Mouse (Mus musculus): ENCODE measurements around the gene Cdk5rap2.

Cdk5rap2 gene

DNA sequence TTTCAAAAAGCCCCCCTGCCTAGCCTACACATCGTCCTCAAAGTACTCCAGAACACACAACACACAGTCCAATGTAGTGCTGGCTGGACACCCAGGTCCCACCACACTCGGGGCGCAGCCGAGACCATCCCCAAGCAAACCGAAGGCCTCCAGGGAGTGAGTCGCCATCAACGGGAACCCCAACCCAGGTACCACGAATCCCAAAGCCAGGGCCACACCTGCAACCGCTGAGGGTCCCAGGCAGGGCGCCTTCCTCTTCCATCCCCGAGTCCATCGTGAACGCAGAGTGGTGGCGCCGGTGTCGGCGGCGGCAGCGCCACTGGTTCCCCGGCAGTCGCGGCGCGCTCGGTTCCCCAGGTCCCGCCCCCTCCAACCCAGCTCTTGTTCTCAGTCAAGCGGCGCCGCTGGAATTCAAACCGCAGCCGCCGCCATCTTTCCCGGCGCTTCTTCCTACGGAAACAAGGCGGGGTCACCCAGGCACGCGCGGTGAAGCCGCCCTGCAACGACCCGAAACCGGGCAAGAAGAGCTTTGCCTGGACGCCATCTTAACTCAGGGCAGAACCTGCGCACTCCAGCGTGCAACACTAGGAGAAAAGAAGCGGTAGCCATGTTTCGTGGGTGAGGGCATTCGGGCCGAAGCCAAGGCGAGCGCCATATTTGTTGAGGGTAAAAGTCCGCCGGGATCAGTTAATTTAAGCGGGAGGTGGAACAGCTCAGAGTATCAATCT is at the start of gene Cdk5rap2:
TSS of gene Cdk5rap2 (minus strand) at position 450 of the 728 bp plus-strand sequence.
- DNase-seq = peak; percentile 96 to 98

DNA sequence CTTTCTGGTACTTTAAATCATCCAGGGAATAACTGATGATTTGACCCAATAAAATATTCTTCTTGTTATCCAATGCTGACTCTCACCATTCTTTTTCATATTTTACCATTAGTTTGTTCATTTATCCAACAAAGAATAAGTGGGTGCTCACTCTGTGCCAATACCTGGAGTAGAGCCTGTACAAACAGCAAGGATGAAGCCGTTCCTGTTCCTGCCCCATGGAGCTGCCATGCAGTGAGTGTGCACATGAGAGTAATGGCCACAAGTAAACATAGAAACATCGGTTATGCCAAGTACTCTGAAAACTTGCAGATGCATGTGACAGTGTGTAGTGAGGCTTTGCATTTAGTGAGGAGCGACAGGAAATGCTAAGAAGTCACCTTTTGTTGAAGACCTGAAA is 41.9 kb upstream of the Cdk5rap2 start:
- DNase-seq = no peak

DNA sequence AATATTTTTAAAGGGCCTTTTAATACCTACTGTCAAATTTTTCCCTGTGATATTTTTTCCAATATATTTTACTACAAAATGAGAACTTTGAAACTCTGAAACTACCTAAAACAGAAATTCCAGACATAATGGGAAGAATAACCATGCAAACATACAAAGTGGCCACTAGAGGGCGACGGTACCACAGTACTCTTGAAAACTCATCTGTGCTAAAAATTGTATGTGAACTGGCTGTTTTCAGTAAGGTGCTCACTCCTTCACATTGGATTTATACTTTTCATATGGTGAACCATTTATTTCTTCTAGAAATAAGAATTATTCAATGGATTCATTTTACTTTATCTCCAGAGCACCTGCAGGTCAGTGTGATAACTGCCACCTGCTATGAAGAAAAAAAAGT is 41.5 kb upstream of the Cdk5rap2 start:
- DNase-seq = peak; percentile 53 to 54

DNA sequence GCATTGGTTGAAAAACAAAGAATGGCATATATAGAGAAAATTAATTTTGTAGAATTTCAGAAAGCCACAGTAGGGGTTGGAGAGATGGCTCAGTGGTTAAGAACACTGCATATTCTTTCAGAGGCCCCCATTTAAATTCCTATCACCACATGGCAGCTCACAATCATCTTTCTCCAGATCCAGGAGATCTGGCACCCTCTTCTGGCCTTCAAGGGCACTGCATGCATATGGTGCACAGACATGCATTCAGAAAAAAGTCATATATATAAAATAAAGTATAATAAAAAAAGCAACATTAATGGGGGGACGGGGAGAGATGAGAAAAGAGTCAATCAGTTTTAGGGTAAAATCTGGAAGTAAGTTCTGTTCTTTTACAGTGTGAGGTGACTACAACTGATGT is 39.4 kb upstream of the Cdk5rap2 start:
- no peak for DNase-seq

DNA sequence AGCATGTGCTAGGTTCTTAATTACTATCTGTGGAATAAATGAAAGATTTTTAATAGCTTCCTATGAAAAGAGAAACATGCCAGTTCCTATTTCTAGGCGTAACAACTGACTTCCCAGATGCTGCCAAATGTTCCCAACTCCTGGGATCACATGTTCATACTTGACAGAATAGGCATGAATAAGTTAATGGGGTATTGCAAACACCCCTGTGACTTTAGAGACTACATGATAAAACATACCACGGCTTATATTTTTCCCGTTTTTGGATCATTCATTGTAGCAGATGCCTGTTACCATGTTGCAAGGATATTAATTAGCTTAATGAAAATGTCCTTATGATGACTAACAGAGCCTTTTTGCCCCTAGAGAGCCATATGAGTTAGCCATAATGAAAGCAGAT is 36.5 kb upstream of the Cdk5rap2 start:
- no peak for DNase-seq

DNA sequence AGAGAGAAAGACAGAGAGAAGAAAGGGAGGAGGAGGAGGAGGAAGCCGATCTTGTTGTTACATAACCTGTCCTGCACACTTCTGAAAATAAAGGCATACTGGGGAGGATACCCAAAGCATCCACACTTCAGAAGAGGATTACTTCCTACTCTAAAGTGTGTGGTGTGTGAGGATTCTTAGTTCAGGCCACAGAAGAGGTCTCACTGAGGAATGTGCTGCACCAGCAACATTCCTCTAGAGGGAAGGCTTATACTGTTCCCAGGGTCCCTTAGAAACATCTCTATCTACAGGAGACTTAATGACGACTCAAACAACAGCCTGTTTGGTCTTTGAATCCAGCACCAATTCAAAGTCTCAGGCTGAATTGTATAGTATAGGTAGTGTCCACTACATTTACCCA is 10.0 kb upstream of the Cdk5rap2 start:
- DNase-seq = no peak

DNA sequence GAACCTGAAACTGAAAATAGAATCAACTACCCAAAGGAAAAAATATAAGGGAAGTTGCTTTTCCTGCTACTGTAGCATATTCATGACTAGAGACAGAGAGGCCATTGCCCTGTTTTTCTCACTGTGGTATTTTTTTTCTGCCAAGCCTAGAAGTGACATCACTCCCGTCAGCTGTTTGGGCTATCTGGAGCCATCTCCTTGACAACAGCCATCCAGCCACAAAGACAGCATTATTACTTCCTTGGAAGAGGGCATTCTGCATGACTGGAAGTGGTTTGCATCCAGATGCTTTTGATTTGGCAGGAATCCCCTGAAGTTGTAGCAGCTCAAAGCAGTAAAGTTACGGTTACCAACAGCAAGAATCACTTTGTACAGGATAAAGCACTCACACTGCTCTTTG is 1.9 kb upstream of the Cdk5rap2 start:
- DNase-seq = no peak

DNA sequence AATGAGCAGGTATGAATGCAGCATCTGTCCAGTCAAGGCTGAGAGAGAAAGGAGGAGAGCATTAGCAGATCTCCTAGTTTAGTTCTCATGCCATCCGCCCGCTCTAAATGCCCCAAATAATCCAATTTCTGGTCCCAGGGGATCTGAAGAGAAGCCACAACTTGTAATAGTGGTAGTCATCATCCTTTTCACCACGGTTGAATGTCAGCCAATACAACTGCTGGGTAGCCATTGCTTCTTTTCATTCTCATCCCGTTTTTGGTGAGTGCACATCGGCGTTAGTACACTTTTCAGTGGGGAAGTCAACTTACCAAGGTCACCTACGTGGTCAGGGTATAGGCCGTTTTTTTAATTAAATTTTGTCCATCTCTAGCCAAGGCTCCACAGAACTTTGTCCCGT is 787 bp downstream of the Cdk5rap2 start:
- no peak for DNase-seq

DNA sequence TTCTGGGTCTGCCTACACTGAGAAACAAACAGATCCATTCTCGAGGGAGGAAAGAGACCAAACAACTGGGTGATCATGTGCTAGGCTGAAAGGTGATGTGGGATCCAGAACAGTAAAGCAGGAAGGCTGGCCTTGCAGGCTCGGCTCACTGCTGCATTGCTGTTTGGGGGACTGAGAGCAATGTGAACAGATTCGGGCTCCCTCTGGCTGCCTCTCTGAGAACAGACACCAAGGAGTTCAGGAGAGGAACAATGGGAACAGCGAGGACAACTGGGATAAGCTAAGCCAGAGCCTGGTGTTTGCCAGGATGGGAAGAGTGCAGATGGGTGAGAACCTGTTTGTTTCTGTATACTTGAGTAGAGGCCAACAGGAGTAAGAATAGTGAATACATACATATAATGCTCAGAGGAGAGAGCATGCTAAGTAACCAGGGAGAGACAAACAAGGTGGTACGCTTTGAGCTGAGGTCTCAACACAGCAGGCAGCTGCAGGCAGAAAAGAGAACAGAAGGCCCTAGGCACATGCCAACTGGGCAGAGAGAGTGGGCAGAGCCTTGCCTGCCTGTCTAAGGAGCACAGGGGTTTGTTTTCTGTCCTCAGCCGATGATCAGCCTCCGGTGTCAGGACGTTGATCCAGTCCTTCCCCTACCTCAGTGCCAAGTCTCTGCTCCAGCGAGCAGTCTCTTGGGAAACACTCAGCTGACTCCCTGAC is 8.0 kb downstream of the Cdk5rap2 start:
- DNase-seq = peak; percentile 38 to 50

DNA sequence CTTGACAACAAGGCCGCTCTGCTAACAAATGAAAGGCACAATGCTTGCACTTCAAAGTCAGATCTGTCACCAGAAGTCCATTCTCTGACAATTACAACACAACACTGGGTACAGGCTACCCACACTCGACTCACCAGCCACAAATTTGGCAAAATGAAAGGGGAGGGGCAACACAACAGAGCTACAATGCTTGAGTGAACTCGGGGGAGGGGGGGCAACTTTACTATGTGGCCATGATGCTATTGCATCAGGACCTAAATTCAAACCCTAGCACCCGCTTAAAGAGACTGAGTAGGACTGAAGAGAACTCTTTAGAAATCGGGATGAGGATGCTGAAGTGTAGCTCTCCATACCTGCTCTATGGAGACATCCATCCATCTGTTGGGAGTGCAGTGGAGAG is 10.8 kb downstream of the Cdk5rap2 start:
- DNase-seq = no peak

DNA sequence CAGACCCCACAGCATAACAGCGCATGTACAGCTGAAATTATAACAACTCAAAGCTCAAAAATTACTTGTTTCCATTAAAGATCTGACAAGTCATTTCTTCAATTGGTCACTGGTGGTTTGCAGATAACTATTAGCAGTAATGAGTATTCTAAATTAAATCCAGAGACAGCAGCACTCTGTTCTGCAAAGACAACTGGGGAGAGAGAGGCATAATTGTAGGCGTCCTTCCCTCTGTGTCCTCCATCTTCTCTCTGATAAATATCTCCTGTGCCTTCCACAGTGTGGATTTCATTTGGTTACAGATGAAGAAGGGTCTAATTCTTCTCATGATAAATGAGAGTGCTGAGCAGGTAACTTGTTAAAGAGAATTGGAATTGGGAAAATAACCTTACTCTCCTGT is 11.2 kb downstream of the Cdk5rap2 start:
- DNase-seq = no peak

DNA sequence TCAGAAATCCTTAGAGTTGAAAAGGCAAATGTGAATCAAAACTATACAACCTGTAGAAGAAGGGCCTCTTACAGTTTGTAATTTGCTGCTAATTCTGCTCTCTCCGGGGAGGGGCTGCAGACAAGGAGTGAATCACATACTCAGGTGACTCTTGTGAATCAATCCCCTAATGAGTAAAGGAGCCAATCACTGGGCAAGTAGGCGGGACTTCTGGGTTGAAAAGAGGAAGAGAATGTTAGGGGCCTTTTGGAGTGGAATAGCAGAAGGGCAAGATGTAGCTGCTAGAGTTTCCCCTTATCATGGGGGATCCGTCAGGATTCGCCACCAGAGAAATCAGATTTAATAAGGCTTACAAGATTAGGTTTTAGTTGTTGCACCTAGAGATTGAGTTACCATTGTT is 12.2 kb downstream of the Cdk5rap2 start:
- DNase-seq = no peak

DNA sequence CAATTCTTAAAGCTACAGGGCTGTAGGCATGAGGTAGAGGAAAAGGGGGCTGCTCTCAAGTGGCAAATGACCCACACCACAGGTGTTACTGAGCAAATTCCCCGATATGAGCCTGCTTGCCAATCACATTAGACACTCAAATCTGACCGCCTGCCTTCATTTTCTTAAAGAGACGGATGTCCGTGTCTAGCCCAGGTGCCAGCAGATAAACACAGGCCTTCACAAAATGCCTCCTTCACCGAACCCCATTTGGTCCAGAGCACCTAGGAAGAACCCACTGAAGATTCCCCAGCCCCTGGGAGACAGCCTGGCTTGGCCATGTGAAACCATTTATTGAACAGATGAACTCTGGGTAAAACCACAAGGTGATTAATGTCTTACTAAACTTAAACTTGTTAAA is 13.5 kb downstream of the Cdk5rap2 start:
- DNase-seq = no peak

DNA sequence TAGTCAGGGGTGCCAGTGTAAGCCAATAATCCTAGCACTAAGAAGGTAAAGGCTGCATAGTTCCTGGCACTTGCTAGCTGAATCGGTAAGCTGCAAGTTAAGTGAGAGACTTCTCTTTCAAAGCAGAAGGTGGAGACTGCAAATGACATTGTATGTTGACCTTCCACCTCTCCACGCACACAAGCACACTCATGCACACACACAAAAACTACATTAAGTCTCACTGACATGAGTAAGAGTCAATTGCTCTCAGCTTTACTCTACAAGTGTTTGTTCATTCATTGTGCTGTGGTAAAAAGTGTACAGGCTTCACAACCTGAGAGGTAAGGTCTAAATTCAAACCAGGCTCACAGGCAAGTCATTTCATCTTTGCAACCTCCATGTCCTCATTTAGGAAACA is 15.5 kb downstream of the Cdk5rap2 start:
- no peak for DNase-seq

DNA sequence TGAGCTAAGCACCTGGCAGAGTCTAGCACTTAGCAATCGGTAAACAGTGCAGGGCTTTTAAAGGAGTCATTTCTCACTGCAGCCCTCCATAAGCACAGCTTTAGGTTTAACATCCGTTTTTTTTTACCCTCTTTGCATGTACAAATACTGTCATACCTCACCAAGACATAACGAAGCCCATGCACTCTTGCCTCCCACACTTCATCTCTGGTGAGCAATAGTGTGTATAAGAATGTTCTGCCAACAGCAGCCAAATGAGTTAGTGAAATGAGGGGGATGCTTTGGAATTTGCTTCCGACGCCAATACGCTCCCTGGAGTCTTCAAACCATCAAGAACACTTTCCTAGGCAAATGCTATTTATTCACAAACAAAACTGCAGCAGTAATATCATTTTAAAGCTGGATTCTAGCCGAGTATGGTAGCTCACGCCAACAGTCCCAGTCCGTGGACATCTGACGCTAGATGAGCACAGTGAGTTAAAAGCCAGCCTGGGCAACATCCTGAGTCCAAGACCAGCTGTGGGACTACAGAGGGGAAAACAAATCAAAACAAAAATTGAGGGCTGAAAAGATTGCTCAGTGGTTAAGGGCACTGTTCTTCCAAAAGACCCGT is 18.4 kb downstream of the Cdk5rap2 start:
- no peak for DNase-seq

DNA sequence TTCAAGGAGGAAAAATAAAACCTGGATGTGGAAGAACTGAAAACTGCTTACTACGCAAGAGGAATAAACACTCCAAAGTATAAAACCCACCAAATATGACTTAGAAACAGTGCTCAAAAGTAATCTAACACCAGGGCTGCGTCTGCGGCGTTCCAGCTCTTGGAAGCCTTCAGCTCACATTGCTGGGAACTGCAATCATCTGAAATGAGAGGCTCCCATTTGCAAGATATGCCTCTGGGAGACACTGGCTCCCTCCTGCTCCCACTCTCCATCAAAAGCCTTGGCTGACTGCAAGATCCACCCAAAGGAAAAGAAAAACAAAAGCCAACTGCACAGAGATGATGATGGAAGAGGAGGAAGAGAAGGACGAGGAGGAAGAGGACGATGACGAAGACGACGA is 19.2 kb downstream of the Cdk5rap2 start:
- DNase-seq = no peak

DNA sequence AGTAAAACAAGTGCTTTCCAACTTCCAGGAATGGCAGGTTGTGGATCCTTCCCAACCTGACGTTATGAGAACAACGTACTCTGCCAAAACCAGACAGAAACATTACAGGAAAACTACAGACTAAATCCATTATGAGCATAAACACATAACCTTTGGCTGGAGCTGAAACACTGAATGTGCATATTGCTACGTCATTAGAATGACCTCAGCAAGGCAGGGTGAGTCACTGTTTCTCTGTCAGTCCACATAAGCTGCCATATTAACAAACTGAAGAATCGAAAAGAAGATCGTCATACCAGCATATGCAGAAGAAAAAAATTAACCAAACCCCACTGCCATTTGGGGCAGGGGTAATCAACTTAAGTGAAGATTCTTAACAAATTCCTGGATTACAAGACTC is 24.0 kb downstream of the Cdk5rap2 start:
- DNase-seq = no peak

DNA sequence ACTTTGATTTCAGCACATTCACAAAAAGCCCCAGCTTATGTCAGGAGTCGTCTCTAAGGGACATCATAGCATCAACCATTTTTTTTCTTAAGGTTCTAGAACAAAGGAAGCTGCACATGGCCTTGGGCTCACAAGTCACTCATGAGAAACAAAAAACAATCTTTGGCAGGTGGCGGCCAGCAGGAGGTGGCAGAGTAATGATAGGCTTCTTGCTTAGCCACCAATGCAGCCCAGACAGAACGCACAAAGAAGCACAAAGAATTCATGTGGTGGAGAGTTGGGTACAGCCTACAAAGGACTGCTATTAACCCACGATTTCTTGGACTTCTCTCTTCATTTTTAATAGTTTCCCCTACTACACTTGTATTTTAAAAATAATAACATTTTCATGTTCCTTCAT is 32.9 kb downstream of the Cdk5rap2 start:
- no peak for DNase-seq

DNA sequence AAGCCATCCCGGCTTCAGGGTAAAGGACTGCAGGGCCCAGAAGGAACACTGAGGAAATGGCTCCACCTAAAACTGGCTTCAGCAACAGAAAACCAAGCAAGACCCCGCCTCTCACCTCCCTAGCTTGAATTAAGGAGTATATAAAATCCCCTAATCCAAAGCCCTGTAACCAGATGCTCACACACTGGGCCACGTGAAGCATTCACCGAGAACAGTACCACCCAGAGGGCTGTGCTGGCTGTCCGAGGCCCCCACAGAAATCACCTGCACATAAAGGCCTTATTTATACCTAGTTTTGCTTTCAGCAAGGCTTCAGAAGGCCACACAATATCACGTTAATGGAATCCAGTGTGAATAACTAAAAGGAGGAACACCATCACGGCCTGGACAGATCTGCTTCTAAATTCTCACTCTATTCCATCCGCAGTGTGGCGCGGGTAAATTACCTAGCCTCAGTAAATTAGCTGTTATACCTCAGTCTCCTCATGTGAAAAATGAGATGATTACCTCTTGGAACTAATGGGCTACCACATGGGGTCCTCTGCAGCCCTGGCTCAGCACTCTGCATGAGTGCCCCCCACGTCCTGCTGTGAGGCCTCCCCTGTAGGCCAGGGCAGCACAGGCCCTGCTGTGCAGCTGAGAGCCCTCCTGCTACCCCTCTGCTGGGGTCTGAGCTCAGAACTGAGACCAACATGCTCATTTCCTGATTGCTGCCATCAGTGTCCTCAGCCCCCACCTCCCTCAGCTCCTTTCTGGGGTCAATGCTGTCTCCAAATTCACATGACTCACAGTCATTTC is 45.0 kb downstream of the Cdk5rap2 start:
- DNase-seq = peak in 1 of 2 experiments; percentile 11

DNA sequence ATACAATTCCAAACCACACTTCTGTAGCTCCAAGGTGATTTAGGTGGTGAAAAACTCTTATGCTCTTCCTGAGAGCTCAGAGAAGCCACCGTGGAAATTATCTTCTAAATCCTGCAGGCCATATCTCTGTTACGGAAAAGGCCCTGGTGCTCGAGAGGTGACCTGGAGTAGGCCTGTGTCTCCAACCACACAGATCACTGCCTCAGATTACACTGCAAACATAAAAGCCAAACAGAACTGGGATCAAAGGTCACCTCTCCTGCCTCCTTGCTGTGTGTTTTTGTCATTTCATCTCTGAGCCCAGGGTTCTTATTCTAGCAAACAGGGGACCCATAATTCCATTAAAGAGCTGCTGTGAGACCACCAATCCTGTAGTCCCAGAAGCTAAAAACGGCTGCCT is 48.9 kb downstream of the Cdk5rap2 start:
- DNase-seq = no peak

DNA sequence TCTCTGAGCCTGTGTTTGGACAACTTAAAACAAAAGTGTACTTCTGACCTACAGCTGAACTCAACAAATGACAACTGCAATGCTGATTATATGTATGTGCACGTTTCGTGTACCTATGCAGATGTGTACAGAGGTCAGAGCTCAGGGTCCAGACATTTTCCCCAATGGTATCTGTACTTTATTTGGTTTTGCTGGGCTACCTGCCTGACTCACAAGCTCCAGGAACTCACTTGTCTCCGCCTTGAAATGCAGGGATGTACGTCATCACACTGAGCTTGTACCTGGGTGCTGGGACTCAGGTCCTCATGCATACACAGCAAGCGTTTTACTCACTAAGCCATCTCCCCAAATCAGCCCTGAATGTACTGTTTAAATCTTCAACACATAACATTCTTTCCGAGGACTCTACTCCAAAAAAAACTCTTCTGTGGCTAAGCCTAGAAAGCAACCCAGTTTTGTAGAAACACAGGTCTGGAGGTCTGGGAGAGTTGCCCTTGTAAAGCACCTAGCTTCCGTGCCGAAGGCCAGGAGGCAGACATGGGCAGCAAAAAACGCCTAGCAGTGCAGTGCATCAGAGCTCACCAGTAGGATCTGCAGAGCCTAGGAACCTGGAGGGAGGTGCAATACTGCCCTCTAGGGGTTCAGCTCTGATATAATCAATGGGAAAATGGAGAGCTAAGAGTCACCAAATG is 54.4 kb downstream of the Cdk5rap2 start:
- DNase-seq = peak; percentile 53 to 65

DNA sequence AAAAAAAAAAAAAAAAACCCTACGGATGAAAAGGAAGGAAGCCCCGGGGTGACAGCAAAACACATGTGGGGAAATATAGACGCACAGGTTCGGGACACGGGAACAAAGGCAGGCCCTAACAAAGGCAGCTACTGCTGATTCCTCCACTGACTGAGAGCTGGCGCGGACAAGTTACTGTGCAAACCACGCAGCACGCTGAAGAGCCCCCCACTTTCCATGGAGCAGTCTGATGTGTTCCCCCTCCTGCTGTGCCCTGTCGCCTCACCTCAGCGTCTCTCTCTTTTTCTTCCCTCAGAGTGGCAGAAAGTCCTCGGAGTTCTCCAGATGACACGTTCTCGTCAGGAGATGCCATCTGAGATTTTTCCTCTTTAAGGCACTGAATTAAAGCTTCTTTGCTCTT is 55.8 kb downstream of the Cdk5rap2 start:
- DNase-seq = no peak

DNA sequence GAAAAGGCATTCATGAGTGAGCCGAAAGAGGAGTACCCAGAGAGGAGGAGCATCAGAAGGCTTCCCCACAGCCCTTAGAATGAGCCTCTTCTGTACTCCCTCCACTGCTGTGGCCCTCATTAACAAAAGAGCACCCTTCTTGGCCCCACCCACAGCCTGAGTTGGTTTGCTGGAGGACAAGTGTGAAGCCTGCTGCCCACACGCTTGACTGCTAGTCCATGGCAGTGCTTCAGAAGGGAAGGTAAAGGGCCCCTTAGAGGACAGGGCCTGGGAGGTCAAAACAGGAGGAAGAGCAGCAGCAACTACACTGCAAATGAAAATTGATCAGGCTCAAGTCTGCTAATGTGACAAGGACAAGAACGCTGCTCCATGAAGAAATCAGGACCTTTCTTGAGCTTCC is 56.6 kb downstream of the Cdk5rap2 start:
- DNase-seq = peak; percentile 18 to 34
